Mouse (Mus musculus): ENCODE measurements around the gene Rnf214.

Gene Rnf214

GRCm38 (mm10) chr9:45906355-45907077 lies at the start of gene Rnf214, which contains the start of gene Pcsk7:
Rnf214 (minus strand) TSS chr9:45906911.
Pcsk7 (plus strand) TSS chr9:45906497.
- peak; percentile 90 for DNase-seq (ENCODE audit: low spot score)

GRCm38 (mm10) chr9:45955107-45955963 lies 48.6 kb upstream of the Rnf214 start, which contains the start of gene Sidt2:
Sidt2 (minus strand) TSS chr9:45955258.
- DNase-seq (ENCODE audit: low spot score): peak; percentile 92

- peak; percentile 43 for DNase-seq (ENCODE audit: low spot score)
Measured at GRCm38 (mm10) chr9:45954294-45955106, 47.8 kb upstream of the Rnf214 start.

- DNase-seq (ENCODE audit: low spot score): no peak
Measured at GRCm38 (mm10) chr9:45953511-45954293, 47.0 kb upstream of the Rnf214 start.

- DNase-seq (ENCODE audit: low spot score): no peak
Measured at GRCm38 (mm10) chr9:45952890-45953289, 46.2 kb upstream of the Rnf214 start.

- no peak for DNase-seq (ENCODE audit: low spot score)
Measured at GRCm38 (mm10) chr9:45952057-45952456, 45.3 kb upstream of the Rnf214 start.

GRCm38 (mm10) chr9:45946872-45947183 lies 40.1 kb upstream of the Rnf214 start:
- DNase-seq (ENCODE audit: low spot score): no peak

GRCm38 (mm10) chr9:45946182-45946871 lies 39.6 kb upstream of the Rnf214 start:
- DNase-seq (ENCODE audit: low spot score): no peak

GRCm38 (mm10) chr9:45945721-45946120 lies 39.0 kb upstream of the Rnf214 start:
- no peak for DNase-seq (ENCODE audit: low spot score)

- no peak for DNase-seq (ENCODE audit: low spot score)
Measured at GRCm38 (mm10) chr9:45944506-45945400, 38.0 kb upstream of the Rnf214 start.

- DNase-seq (ENCODE audit: low spot score): no peak
Measured at GRCm38 (mm10) chr9:45943628-45944505, 37.2 kb upstream of the Rnf214 start.

GRCm38 (mm10) chr9:45942916-45943315 lies 36.2 kb upstream of the Rnf214 start:
- no peak for DNase-seq (ENCODE audit: low spot score)

- no peak for DNase-seq (ENCODE audit: low spot score)
Measured at GRCm38 (mm10) chr9:45942464-45942863, 35.8 kb upstream of the Rnf214 start.

- no peak for DNase-seq (ENCODE audit: low spot score)
Measured at GRCm38 (mm10) chr9:45941329-45941888, 34.7 kb upstream of the Rnf214 start.

- no peak for DNase-seq (ENCODE audit: low spot score)
Measured at GRCm38 (mm10) chr9:45939794-45940193, 33.1 kb upstream of the Rnf214 start.

- no peak for DNase-seq (ENCODE audit: low spot score)
Measured at GRCm38 (mm10) chr9:45938952-45939637, 32.4 kb upstream of the Rnf214 start.

- DNase-seq (ENCODE audit: low spot score): no peak
Measured at GRCm38 (mm10) chr9:45938088-45938487, 31.4 kb upstream of the Rnf214 start.

GRCm38 (mm10) chr9:45936883-45937282 lies 30.2 kb upstream of the Rnf214 start:
- peak; percentile 57 for DNase-seq (ENCODE audit: low spot score)

Measured in layer of hippocampus, adult 11-12 months (tissue).